Mouse (Mus musculus) small intestine, adult 10 weeks (tissue): ENCODE measurements around the gene Sh3pxd2a. TPM values are rescaled to one million over a fixed set of nuclear protein-coding genes. Genes with fewer than 3 reads are reported as not detected.

Source experiments
- polyA plus RNA-seq: library from polyadenylated mRNA; stranded (reverse); fragments of 350-450 nt; fragmentation: Illumina TruSeq; extraction: RNeasy Lipid Tissue Mini Kit (QIAGEN cat#74804); gene quantifications from one replicate; pipeline ENCODE4 v1.2.3, GENCODE M21; 2014; ENCODE audit warnings: low replicate concordance

The Sh3pxd2a gene
- polyA plus RNA-seq, result 3.2 TPM

DNA sequence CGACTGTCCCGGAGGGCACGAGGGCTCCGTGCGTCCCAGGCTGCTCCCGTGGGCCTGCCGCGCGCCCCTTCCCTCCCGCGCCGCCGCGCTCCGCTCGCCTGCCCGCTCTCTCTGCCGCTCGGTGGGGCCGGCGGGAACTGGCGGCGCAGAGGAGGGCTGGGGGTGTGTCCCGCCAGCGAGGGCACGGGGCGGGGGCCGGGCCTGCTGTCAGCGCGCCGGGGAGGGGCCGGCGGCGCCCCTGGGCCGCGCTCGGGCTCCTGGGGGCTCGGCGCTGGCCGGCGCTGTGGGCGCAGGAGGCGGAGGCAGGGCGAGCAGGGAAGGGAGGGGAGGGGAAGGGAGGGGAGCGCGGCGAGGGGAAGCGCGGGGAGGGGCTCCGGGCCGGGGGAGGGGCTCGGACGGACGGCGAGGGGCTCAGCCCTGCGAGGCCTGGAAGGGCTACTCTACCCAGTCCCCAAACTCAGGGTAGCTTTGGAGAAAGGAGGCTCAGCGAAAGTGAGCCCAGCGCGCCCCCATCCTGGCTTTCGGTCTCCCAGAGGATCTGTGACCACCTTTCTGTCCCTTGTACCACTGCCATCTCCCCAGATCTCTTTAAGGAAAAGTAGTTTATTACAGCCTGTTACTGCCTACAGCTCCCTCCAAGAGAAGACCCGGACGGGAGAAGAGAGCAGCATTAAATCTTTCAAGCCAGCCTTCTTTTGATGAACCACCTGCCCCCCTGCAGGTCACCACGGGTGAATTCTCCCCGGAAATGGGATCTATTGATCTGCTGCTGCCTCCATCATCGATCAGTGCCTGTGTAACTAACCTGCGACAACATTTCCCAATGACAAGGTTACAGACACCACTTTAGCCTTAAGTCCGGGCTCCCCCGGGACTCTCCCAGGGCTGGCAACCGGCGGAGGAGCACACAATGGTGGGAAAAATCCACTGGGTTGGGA is at the start of gene Sh3pxd2a:
TSS of gene Sh3pxd2a (minus strand) at position 98 of the 938 bp plus-strand sequence.

Other genes with a start within 250 kb of the Sh3pxd2a start
- gene Stn1, start 73.1 kb upstream of the Sh3pxd2a start, polyA plus RNA-seq, result 4.7 TPM
- 93.6 TPM for gene Slk, start 115.3 kb upstream of the Sh3pxd2a start, polyA plus RNA-seq
- 0.07 TPM for gene Col17a1, start 227.7 kb upstream of the Sh3pxd2a start, polyA plus RNA-seq